Mouse (Mus musculus): ENCODE results near the gene Timm9. TPM values are rescaled to one million over a fixed set of nuclear protein-coding genes. Genes with fewer than 3 reads are reported as not detected.

Timm9 gene
- polyA plus RNA-seq, 1 experiment from 2014 or later, result 71.0 TPM

Other genes with a start within 250 kb of the Timm9 start
- gene Actr10, start 198.8 kb downstream of the Timm9 start, polyA plus RNA-seq (2016; fragmentation: Nextera tagmentation; extraction: Ambion mirVana), result 221 and 232 TPM in 2 replicates
- 656 and 733 TPM in 2 replicates for gene Psma3, start 162.1 kb downstream of the Timm9 start, polyA plus RNA-seq (2016; fragmentation: Nextera tagmentation; extraction: Ambion mirVana)
- 24.8 and 31.2 TPM in 2 replicates for gene Arid4a, start 120.7 kb downstream of the Timm9 start, polyA plus RNA-seq (2016; fragmentation: Nextera tagmentation; extraction: Ambion mirVana)
- not detected in 2 replicates for gene Tomm20l, start 25.3 kb downstream of the Timm9 start, polyA plus RNA-seq (2016; fragmentation: Nextera tagmentation; extraction: Ambion mirVana)
- 17.6 and 19.7 TPM in 2 replicates for gene 2700049A03Rik, start 164 bp upstream of the Timm9 start, polyA plus RNA-seq (2016; fragmentation: Nextera tagmentation; extraction: Ambion mirVana)
- 9.8 and 18.8 TPM in 2 replicates for gene Dact1, start 173.2 kb upstream of the Timm9 start, polyA plus RNA-seq (2016; fragmentation: Nextera tagmentation; extraction: Ambion mirVana)

Data from limb, embryonic 10.5 days (tissue).